Mouse (Mus musculus) embryonic fibroblast, embryonic 13.5 days (primary cell): ENCODE measurements at regions not wholly inside any gene's neighbourhood (a gene's known extent, or its start where the extent isn't known, plus 50 kb on each side); places are given as distances from the start of the nearest gene placed in this dataset.

Source experiments
- H3K27ac ChIP-seq: 2 replicates; pipeline ENCODE4 v1.5.1; 2012; ENCODE audit warnings: low read length, control low read depth, inconsistent platforms; ENCODE audit not compliant: insufficient read depth
- H3K4me1 ChIP-seq: 2 replicates; pipeline ENCODE4 v1.6.1; 2011; ENCODE audit warnings: low read length; ENCODE audit not compliant: control insufficient read depth, insufficient read depth
- H3K4me3 ChIP-seq: 2 replicates; pipeline ENCODE4 v1.5.1; 2011; ENCODE audit warnings: mild to moderate bottlenecking, control low read depth, low read length; ENCODE audit not compliant: insufficient read depth
- CTCF ChIP-seq: IDR thresholded peaks from 2 replicates; pipeline ENCODE4 v1.5.1; 2011; ENCODE audit warnings: mild to moderate bottlenecking, control low read depth, low read length, moderate library complexity, borderline replicate concordance; ENCODE audit not compliant: insufficient read depth
- POLR2A ChIP-seq: IDR thresholded peaks from 2 replicates; pipeline ENCODE4 v1.6.1; 2011; ENCODE audit warnings: low read depth, mild to moderate bottlenecking, control low read depth, low read length, moderate library complexity

DNA sequence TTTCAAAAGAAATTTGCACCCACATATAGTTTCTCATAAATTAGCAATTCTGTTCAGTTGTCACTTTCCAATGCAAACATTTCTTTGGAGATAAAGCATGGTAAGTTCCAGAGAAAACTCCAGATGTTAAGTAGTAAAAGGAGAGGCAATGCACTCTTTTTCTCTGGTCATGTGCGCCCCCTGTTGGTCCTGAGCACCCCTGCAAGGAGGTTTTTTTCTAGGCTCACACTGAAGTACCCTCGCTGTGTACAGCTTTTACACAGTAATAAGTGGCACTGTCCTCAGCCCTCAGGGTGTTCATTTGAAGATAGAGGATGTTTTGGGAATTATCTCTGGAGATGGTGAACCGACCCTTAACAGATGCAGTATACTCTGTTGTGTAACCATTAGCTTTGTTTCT is 678.8 kb downstream of the Adam6a start:
- TF ChIP-seq POLR2A: no peak
- TF ChIP-seq CTCF: no peak
- H3K27ac ChIP-seq: no peak overlapping the region
- H3K4me1 ChIP-seq: no peaks in the 10 kb centered on the region
- H3K4me3 ChIP-seq: no peak overlapping the region
